Mouse (Mus musculus): ENCODE measurements at regions not wholly inside any gene's neighbourhood (a gene's known extent, or its start where the extent isn't known, plus 50 kb on each side); places are given as distances from the start of the nearest gene placed in this dataset.

DNA sequence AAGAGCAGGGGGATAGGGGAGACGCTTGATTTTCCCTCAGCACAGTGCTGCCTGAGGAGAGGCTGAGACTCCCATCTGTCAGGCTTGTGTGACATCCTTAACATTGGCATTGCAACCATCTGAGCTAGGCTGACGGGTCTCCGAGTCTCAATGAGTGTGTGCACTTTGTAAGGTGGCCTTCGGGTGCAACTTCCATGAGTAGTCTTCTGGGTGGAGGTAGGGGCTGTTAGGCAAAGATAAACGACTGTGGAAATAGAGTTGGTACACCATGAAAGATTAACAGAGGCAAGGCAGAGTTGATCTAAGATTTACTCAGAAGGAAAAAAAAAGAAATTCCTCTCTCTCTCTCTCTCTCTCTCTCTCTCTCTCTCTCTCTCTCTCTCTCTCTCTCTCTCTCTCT is 211.2 kb upstream of the Nr5a2 start:
- no peak for TF ChIP-seq CTCF (IDR thresholded peaks at IDR 0.05; ENCODE audit: extremely low read depth, insufficient read depth, insufficient read length, insufficient replicate concordance)
- TF ChIP-seq POLR2A (IDR thresholded peaks at IDR 0.05; ENCODE audit: low read depth, low read length): no peak

Measured in spleen, adult 2 months (tissue).